Mouse (Mus musculus): ENCODE data around the gene Sdk1. TPM values are rescaled to one million over a fixed set of nuclear protein-coding genes. Genes with fewer than 3 reads are reported as not detected.

Gene Sdk1
- polyA plus RNA-seq, 1 experiment from 2014 or later: 1.9 TPM

DNA sequence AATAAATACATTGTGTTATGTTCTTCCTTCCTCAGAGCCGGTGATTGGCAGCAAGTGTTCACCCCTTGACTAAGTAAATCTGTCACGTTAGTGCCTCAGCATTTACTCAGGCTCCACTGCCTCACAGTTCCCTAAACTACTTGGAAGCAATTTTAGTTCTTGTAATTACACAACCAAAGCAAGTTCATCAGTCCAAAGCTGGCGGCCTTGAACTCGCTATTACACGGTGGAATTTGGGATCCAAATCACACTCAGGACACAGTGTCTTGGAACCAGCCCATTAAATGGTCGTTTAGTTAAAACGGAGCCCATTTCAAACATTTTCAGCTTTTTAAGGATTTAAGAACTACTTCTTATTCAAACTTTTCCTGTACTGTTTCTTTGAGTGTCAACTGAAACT lies 542.2 kb downstream of the Sdk1 start:
- Histone ChIP-seq H3K27me3 (ENCODE audit: control insufficient read depth, insufficient read depth, low read length) (no peaks in the 10 kb centered on the region), H3K9me3 (ENCODE audit: control insufficient read depth, low read length) (no peaks in the 10 kb centered on the region), H3K9ac (replicated peaks; ENCODE audit: low read length) (no peak overlapping the region), H3K36me3 (ENCODE audit: control insufficient read depth, insufficient read depth, low read length) (no peaks in the 10 kb centered on the region), H3K4me3 (replicated peaks; ENCODE audit: low read depth, low read length) (no peak overlapping the region), H3K4me2 (ENCODE audit: low read length) (no peak overlapping the region), H3K4me1 (ENCODE audit: control insufficient read depth, insufficient read depth, low read length) (no peaks in the 10 kb centered on the region), H3K27ac (replicated peaks; ENCODE audit: low read depth, low read length) (no peak overlapping the region)
- DNase-seq (no peak), ATAC-seq (ENCODE audit: low FRiP score, low TSS enrichment) (no peak)
- WGBS: 95% methylated on average over 7 of the region's 7 CpGs

DNA sequence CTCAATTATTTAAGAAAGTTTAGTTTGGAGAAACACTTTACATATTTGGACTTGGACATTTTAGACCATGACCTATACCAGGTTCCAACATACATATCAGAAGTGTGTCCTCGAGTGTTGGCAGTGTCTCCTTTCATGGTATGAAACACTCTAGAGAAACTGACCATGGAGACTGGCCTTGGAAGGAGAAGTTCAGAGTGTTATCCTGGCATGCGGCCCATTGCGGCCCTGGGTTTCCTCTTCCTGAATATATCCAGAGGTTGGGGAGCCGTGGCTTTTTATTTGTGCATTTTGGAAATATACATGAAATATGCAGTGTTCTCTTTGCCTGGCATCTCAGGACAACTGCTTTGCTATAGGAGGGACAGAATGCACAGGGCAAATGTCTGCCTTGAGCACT lies 552.6 kb downstream of the Sdk1 start:
- Histone ChIP-seq H3K9ac (replicated peaks; ENCODE audit: low read length) (no peak overlapping the region), H3K9me3 (ENCODE audit: control insufficient read depth, low read length) (no peaks in the 10 kb centered on the region), H3K27me3 (ENCODE audit: control insufficient read depth, insufficient read depth, low read length) (no peaks in the 10 kb centered on the region), H3K36me3 (ENCODE audit: control insufficient read depth, insufficient read depth, low read length) (no peaks in the 10 kb centered on the region), H3K4me3 (replicated peaks; ENCODE audit: low read depth, low read length) (no peak overlapping the region), H3K27ac (replicated peaks; ENCODE audit: low read depth, low read length) (no peak overlapping the region), H3K4me2 (ENCODE audit: low read length) (no peak overlapping the region), H3K4me1 (ENCODE audit: control insufficient read depth, insufficient read depth, low read length) (no peaks in the 10 kb centered on the region)
- ATAC-seq (ENCODE audit: low FRiP score, low TSS enrichment): no peak
- 95% methylated on average over 4 of the region's 4 CpGs for WGBS
- DNase-seq: no peak

DNA sequence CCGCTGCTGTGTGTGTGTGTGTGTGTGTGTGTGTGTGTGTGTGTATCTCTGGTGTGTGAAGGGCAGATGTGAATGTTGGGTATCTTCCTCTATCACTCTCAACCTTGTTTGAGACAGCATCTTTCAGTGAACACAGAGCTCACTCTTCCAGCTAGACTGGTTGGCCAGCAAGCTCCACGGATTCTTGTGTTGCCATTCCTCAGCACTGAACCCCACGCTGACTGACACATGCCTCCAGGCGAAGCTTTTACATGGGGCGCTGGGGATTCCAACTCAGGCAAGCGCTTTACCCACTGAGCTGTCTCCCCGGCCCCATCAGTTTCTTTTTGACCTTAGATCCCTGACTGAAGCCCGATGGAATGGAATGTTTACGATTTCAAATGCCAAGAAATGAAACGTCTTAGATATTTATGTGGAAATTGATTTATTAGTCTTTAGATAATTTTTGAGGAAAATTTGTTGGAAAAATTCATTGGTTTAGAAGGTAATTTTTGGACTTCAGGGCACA lies 582.6 kb downstream of the Sdk1 start:
- H3K27ac ChIP-seq (replicated peaks; ENCODE audit: low read depth, low read length): no peak overlapping the region
- WGBS: 83% methylated on average over 10 of the region's 10 CpGs
- H3K9me3 ChIP-seq (ENCODE audit: control insufficient read depth, low read length): no peaks in the 10 kb centered on the region
- no peak overlapping the region for H3K4me2 ChIP-seq (ENCODE audit: low read length)
- H3K27me3 ChIP-seq (ENCODE audit: control insufficient read depth, insufficient read depth, low read length): no peaks in the 10 kb centered on the region
- no peaks in the 10 kb centered on the region for H3K4me1 ChIP-seq (ENCODE audit: control insufficient read depth, insufficient read depth, low read length)
- DNase-seq (no peak), ATAC-seq (ENCODE audit: low FRiP score, low TSS enrichment) (no peak)
- H3K4me3 ChIP-seq (replicated peaks; ENCODE audit: low read depth, low read length): no peak overlapping the region
- no peaks in the 10 kb centered on the region for H3K36me3 ChIP-seq (ENCODE audit: control insufficient read depth, insufficient read depth, low read length)
- H3K9ac ChIP-seq (replicated peaks; ENCODE audit: low read length): no peak overlapping the region

DNA sequence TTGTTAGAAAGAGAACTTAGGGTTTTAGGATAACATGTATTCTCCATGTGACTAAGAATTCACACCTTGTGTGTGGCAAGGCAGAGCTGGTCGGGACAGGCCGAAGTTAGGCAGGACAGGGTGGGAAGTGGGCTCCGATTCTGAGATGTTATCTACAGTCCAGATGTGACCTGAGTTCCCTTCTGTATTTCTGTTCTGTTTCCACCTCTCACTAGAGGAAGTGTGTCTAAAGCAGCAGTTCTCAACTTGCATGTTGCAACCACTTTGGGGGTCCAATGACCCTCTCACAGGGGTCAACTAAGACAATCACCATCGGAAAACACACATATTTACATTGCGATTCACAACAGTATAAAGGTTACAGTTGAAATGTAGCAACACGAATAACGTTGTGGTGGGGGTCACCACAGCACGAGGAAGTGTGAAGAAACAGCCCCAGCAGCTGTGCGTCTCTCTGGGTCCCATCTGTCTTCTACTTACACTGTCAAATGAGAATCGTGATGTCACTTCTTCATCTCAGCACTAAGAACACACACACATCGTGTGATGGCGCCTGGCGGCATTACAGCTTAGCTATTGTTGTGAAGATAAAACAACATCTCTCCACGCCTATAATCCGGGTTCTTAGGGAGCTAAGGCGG lies 583.6 kb downstream of the Sdk1 start:
- H3K4me1 ChIP-seq (ENCODE audit: control insufficient read depth, insufficient read depth, low read length): no peaks in the 10 kb centered on the region
- no peak overlapping the region for H3K4me3 ChIP-seq (replicated peaks; ENCODE audit: low read depth, low read length)
- no peaks in the 10 kb centered on the region for H3K27me3 ChIP-seq (ENCODE audit: control insufficient read depth, insufficient read depth, low read length)
- H3K9ac ChIP-seq (replicated peaks; ENCODE audit: low read length): no peak overlapping the region
- no peaks in the 10 kb centered on the region for H3K36me3 ChIP-seq (ENCODE audit: control insufficient read depth, insufficient read depth, low read length)
- H3K9me3 ChIP-seq (ENCODE audit: control insufficient read depth, low read length): peaks cover 3% of the 10 kb centered on the region; the same call in 1 of the 2 replicates
- 78% methylated on average over 16 of the region's 16 CpGs for WGBS
- ATAC-seq (ENCODE audit: low FRiP score, low TSS enrichment) (no peak), DNase-seq (peak; percentile 18)
- no peak overlapping the region for H3K4me2 ChIP-seq (ENCODE audit: low read length)
- H3K27ac ChIP-seq (replicated peaks; ENCODE audit: low read depth, low read length): no peak overlapping the region

DNA sequence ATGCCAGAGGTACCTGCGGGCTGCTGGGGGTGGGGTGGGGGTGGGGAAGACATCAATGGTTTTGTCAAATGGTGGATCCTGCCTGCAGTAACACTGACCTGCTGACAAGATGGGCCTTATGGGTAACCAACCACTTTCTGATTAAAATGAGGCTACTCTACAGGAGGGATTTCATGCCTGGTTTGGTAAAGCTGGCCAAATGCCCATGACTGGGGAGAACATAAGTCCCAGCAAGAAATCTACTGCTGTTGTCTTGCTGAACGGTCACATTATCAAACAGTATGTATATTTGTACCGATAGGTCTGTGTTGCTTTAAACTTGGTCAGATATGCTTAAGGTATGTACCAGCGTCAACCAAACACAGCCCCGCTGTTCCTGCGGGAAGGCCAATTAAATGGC lies 594.3 kb downstream of the Sdk1 start:
- no peak for ATAC-seq (ENCODE audit: low FRiP score, low TSS enrichment)
- no peaks in the 10 kb centered on the region for H3K36me3 ChIP-seq (ENCODE audit: control insufficient read depth, insufficient read depth, low read length)
- WGBS: 32% methylated on average over 6 of the region's 6 CpGs

DNA sequence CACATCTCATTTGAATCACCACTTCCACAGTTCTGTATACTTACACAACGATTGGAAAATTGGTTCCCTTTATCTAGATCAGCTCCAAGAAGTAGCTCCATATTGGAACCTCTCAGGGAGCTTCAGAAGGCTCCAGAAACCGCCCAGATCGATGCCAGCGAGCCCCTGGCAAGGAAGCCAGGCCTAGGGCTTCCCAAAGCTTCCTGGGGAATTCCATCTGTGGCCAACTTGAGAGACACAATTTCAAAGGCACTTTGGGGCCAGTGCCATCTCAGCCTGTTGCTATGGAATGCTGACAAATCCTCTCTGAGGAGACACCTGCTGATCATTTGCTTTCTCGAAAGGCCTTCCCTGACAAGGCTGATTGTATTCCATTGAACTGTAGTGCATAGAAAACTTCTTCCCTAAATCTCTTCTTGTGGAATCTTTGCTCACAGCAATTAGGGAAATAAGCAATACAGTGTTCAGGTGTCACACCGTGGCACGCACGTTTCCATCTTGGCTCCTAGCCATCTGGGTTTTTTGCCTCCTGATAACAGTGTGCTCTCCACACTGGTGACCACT lies 595.7 kb downstream of the Sdk1 start:
- ATAC-seq (ENCODE audit: low FRiP score, low TSS enrichment) (no peak), DNase-seq (peak; percentile 33)
- H3K36me3 ChIP-seq (ENCODE audit: control insufficient read depth, insufficient read depth, low read length): no peaks in the 10 kb centered on the region
- no peak overlapping the region for H3K9ac ChIP-seq (replicated peaks; ENCODE audit: low read length)
- peaks cover 15% of the 10 kb centered on the region; the same call in 1 of the 2 replicates for H3K4me1 ChIP-seq (ENCODE audit: control insufficient read depth, insufficient read depth, low read length)
- H3K9me3 ChIP-seq (ENCODE audit: control insufficient read depth, low read length): no peaks in the 10 kb centered on the region
- WGBS: 36% methylated on average over 8 of the region's 8 CpGs
- H3K27ac ChIP-seq (replicated peaks; ENCODE audit: low read depth, low read length): no peak overlapping the region
- no peak overlapping the region for H3K4me3 ChIP-seq (replicated peaks; ENCODE audit: low read depth, low read length)
- H3K27me3 ChIP-seq (ENCODE audit: control insufficient read depth, insufficient read depth, low read length): no peaks in the 10 kb centered on the region
- H3K4me2 ChIP-seq (ENCODE audit: low read length): no peak overlapping the region

More for the DNA sequence above, 594.3 kb downstream of the Sdk1 start:
- DNase-seq: peak; percentile 23
- Histone ChIP-seq H3K27ac (replicated peaks; ENCODE audit: low read depth, low read length) (no peak overlapping the region), H3K4me2 (ENCODE audit: low read length) (no peak overlapping the region), H3K27me3 (ENCODE audit: control insufficient read depth, insufficient read depth, low read length) (no peaks in the 10 kb centered on the region), H3K9ac (replicated peaks; ENCODE audit: low read length) (no peak overlapping the region), H3K4me1 (ENCODE audit: control insufficient read depth, insufficient read depth, low read length) (peaks cover 15% of the 10 kb centered on the region; the same call in 1 of the 2 replicates), H3K4me3 (replicated peaks; ENCODE audit: low read depth, low read length) (no peak overlapping the region), H3K9me3 (ENCODE audit: control insufficient read depth, low read length) (no peaks in the 10 kb centered on the region)

DNA sequence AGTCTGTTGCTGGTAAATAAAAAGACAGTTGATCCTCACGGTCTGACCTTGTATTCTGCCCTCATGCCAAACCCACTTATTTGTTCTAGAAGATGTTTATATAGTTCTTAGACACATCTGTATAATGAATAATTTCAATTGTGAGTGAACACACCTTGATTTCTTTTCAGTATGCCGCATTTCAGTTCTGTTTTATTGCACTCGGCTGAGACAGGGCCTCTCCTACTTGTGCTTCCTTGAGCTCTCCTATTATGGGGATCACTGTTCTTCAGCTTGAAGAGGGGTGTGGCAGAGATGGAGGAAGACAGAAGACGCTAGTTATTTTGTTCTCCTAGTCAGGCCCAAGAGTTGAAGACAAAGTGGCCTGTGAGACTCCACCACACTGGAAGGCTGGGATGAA lies 603.4 kb downstream of the Sdk1 start:
- no peak for DNase-seq
- Histone ChIP-seq H3K4me2 (ENCODE audit: low read length) (no peak overlapping the region), H3K27me3 (ENCODE audit: control insufficient read depth, insufficient read depth, low read length) (no peaks in the 10 kb centered on the region), H3K9me3 (ENCODE audit: control insufficient read depth, low read length) (no peaks in the 10 kb centered on the region), H3K4me1 (ENCODE audit: control insufficient read depth, insufficient read depth, low read length) (no peaks in the 10 kb centered on the region), H3K9ac (replicated peaks; ENCODE audit: low read length) (no peak overlapping the region), H3K27ac (replicated peaks; ENCODE audit: low read depth, low read length) (no peak overlapping the region), H3K36me3 (ENCODE audit: control insufficient read depth, insufficient read depth, low read length) (no peaks in the 10 kb centered on the region), H3K4me3 (replicated peaks; ENCODE audit: low read depth, low read length) (no peak overlapping the region)
- ATAC-seq (ENCODE audit: low FRiP score, low TSS enrichment): no peak
- 85% methylated on average over 4 of the region's 4 CpGs for WGBS

DNA sequence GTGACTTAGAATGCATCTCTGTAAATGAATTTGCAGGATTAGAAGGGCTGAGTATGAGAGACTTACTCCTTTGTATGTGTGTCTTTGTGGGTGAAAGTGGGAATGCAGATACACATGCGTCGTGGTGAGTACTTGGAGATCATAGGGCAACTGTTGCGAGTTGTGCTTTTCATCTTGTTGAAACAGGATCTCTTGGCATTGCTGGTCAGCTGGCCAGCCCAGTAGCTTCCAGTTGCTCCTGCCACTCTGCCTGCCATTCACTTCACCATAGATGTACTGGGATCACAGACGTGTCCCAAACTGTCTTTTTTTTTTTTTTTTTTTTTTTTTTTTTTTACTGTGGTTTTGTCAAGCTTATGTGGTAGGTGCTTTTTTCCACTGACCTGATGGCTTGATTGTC lies 606.4 kb downstream of the Sdk1 start:
- H3K27me3 ChIP-seq (ENCODE audit: control insufficient read depth, insufficient read depth, low read length): no peaks in the 10 kb centered on the region
- no peak overlapping the region for H3K9ac ChIP-seq (replicated peaks; ENCODE audit: low read length)
- H3K36me3 ChIP-seq (ENCODE audit: control insufficient read depth, insufficient read depth, low read length): no peaks in the 10 kb centered on the region
- no peaks in the 10 kb centered on the region for H3K9me3 ChIP-seq (ENCODE audit: control insufficient read depth, low read length)
- H3K4me1 ChIP-seq (ENCODE audit: control insufficient read depth, insufficient read depth, low read length): 0 out of 2 replicates have a peak, but pooled peaks cover 6% of the 10 kb centered on the region
- no peak overlapping the region for H3K4me2 ChIP-seq (ENCODE audit: low read length)
- DNase-seq: no peak
- no peak for ATAC-seq (ENCODE audit: low FRiP score, low TSS enrichment)
- H3K27ac ChIP-seq (replicated peaks; ENCODE audit: low read depth, low read length): no peak overlapping the region
- no peak overlapping the region for H3K4me3 ChIP-seq (replicated peaks; ENCODE audit: low read depth, low read length)
- 87% methylated on average over 4 of the region's 4 CpGs for WGBS

DNA sequence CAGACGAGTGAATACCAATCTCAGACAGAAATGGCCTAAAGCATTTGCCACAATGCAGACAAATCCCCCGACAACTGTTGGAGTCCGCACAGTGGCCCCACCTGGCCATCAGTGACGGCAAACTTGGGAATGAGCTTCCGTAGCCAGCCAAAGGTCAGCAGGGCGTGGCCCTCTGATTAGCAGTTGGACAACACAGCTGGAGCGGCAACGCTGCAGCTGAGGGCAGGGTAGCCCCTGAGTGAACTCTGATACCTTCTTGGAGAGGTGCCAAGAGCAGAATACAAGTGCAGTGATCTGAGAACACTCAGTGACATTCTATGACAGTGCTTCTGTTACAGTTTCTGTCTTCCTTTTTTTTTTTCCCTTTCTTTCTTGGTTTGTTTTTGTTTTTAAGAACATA lies 610.9 kb downstream of the Sdk1 start:
- H3K9me3 ChIP-seq (ENCODE audit: control insufficient read depth, low read length): no peaks in the 10 kb centered on the region

More for the DNA sequence above, 610.9 kb downstream of the Sdk1 start:
- no peak for ATAC-seq (ENCODE audit: low FRiP score, low TSS enrichment)
- peak; percentile 44 for DNase-seq
- Histone ChIP-seq H3K36me3 (ENCODE audit: control insufficient read depth, insufficient read depth, low read length) (no peaks in the 10 kb centered on the region), H3K27me3 (ENCODE audit: control insufficient read depth, insufficient read depth, low read length) (no peaks in the 10 kb centered on the region), H3K4me1 (ENCODE audit: control insufficient read depth, insufficient read depth, low read length) (0 out of 2 replicates have a peak, but pooled peaks cover 6% of the 10 kb centered on the region), H3K4me2 (ENCODE audit: low read length) (no peak overlapping the region), H3K9ac (replicated peaks; ENCODE audit: low read length) (no peak overlapping the region), H3K4me3 (replicated peaks; ENCODE audit: low read depth, low read length) (no peak overlapping the region), H3K27ac (replicated peaks; ENCODE audit: low read depth, low read length) (no peak overlapping the region)
- WGBS: 46% methylated on average over 8 of the region's 8 CpGs
